Mouse (Mus musculus) small intestine, adult 2 months (tissue): ENCODE measurements around the gene Atg2a.

Experiments
- CTCF ChIP-seq: fragments of 200-500 bp; IDR thresholded peaks from 2 replicates; pipeline ENCODE4 v1.5.1; 2012; ENCODE audit warnings: low read depth, mild to moderate bottlenecking, control low read depth, inconsistent platforms, low read length, moderate library complexity, mixed read lengths; ENCODE audit not compliant: insufficient replicate concordance, insufficient read length; ENCODE audit errors: extremely low read depth
- POLR2A ChIP-seq: fragments of 200-500 bp; IDR thresholded peaks from 2 replicates; pipeline ENCODE4 v1.6.1; 2012; ENCODE audit warnings: low read depth, mild to moderate bottlenecking, control low read depth, inconsistent platforms, low read length, moderate library complexity

DNA sequence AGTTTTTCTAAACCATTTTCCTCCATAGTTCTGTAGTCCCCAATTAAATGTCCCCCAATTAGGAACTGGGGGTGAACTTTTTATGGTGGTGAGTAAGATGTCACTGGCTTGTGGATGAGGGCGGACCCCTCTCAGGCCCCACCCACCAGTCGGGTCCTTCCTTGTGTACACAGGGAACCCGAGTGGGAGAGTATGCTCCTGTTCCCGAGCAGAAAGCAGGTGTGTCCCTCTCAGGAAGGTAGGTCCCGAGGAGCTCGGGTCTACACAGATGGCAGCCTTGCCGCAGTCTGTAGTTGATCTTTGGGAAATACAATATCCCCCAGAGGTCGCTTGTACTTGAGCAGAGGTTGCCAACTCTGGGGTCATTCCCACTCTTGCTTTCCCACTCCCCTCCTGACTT, 43.8 kb downstream of the Atg2a start:
- TF ChIP-seq CTCF (no peak), POLR2A (peak; percentile 25; the same call in 1 of the 2 replicates)
